ENCODE assay signal across 1 mouse cellular context in genomic region chr6:146544622-146545021, GRCm38 (mm10).
TF ChIP-seq lines count a peak whose summit lies in the region.

No protein-coding gene starts in this region.

TF ChIP-seq in MEL, 35 proteins besides CTCF, POLR2A, EP300 and RAD21 (continued from another document):
- peak; percentile 40 for TF ChIP-seq SMC3 (IDR thresholded peaks at IDR 0.05; ENCODE audit: low read depth, low read length)
TF ChIP-seq in MEL: peak in this region for 2.
